ENCODE assay signal across 12 mouse cellular contexts in genomic region chr8:123717104-123717503, GRCm38 (mm10).
DNase-seq lines count a peak whose midpoint lies in the region; ATAC-seq and TF ChIP-seq lines count a peak whose summit lies in the region.
"Had no signal": no experiment of that assay in that cellular context is flagged by ENCODE, and none has a peak within 500 bp of the region (broad histone marks: within the 10 kb centered on the region; RNA-seq: fewer than 3 reads in every experiment).

No protein-coding gene starts in this region.

- no peak overlapping the region for H3K4me2 ChIP-seq in heart, embryonic 12.5 days
- H3K4me2 ChIP-seq in lung, postnatal 0 days (replicated peaks; ENCODE audit: low read depth, low read length) = no peak overlapping the region
- H3K4me2 ChIP-seq in stomach, embryonic 16.5 days (ENCODE audit: low read depth, low read length) = no peak overlapping the region
- H3K4me2 ChIP-seq: hindbrain, embryonic 13.5 days; limb, embryonic 13.5 days had no signal

- no peak for TF ChIP-seq CTCF in lung, postnatal 0 days (IDR thresholded peaks at IDR 0.05)

- H3K9me3 ChIP-seq in heart, embryonic 12.5 days (replicated peaks) = no peaks in the 10 kb centered on the region
- no peaks in the 10 kb centered on the region for H3K9me3 ChIP-seq in lung, postnatal 0 days (ENCODE audit: low read length)
- no peaks in the 10 kb centered on the region for H3K9me3 ChIP-seq in stomach, embryonic 16.5 days (replicated peaks; ENCODE audit: control insufficient read depth, low read length)
- H3K9me3 ChIP-seq: hindbrain, embryonic 13.5 days; limb, embryonic 13.5 days had no signal

- no peaks in the 10 kb centered on the region for H3K36me3 ChIP-seq in heart, embryonic 12.5 days
- H3K36me3 ChIP-seq in lung, postnatal 0 days (ENCODE audit: insufficient read depth, low read length) = no peaks in the 10 kb centered on the region
- no peaks in the 10 kb centered on the region for H3K36me3 ChIP-seq in stomach, embryonic 16.5 days (ENCODE audit: control insufficient read depth, insufficient read depth, low read length)
- H3K36me3 ChIP-seq: hindbrain, embryonic 13.5 days; limb, embryonic 13.5 days had no signal

- intact Hi-C loops in heart, postnatal 10 days (cut with DNase I) = no loop called here
- intact Hi-C loops in gastrocnemius, postnatal 36 days (cut with DNase I) = no loop called here

- WGBS in heart, embryonic 12.5 days = 28% methylated on average over 2 of the region's 2 CpGs
- WGBS in lung, postnatal 0 days = 33% methylated on average over 2 of the region's 2 CpGs
- WGBS in stomach, embryonic 16.5 days = 52% methylated on average over 2 of the region's 2 CpGs

- no peak for TF ChIP-seq EP300 in lung, postnatal 0 days (IDR thresholded peaks at IDR 0.05)

- H3K27ac ChIP-seq in heart, embryonic 12.5 days (ENCODE audit: poor library complexity, severe bottlenecking) = peak overlapping the region; percentile 77
- 0 out of 2 replicates have a peak overlapping the region, but pooled peaks have one; percentile 43 for H3K27ac ChIP-seq in lung, postnatal 0 days (ENCODE audit: low read length)
- 0 out of 2 replicates have a peak overlapping the region, but pooled peaks have one; percentile 52 for H3K27ac ChIP-seq in stomach, embryonic 16.5 days (ENCODE audit: low read length)
- H3K27ac ChIP-seq: hindbrain, embryonic 13.5 days had no signal

- H3K9ac ChIP-seq in heart, embryonic 12.5 days = no peak overlapping the region
- no peak overlapping the region for H3K9ac ChIP-seq in lung, postnatal 0 days (replicated peaks; ENCODE audit: low read depth)
- no peak overlapping the region for H3K9ac ChIP-seq in stomach, embryonic 16.5 days (ENCODE audit: low read length)
- H3K9ac ChIP-seq: hindbrain, embryonic 13.5 days; limb, embryonic 13.5 days had no signal

- DNase-seq in heart, adult 8-10 months (ENCODE audit: low spot score) = no peak
- no peak for DNase-seq in lung, postnatal 0 days (ENCODE audit: low spot score)
- DNase-seq in lung, postnatal 25 days (ENCODE audit: low spot score) = no peak
- peak; percentile 34 to 43 for DNase-seq in heart, postnatal 10 days
- no peak for DNase-seq in gastrocnemius, postnatal 36 days
- DNase-seq: cerebellum, postnatal 36 days had no signal

- no peak overlapping the region for H3K4me3 ChIP-seq in heart, embryonic 12.5 days
- no peak overlapping the region for H3K4me3 ChIP-seq in lung, postnatal 0 days (ENCODE audit: low read depth, low read length)
- H3K4me3 ChIP-seq in stomach, embryonic 16.5 days (replicated peaks; ENCODE audit: low read length) = no peak overlapping the region
- H3K4me3 ChIP-seq: erythroblast, embryonic 14.5 days; hindbrain, embryonic 13.5 days; limb, embryonic 13.5 days had no signal

- H3K27me3 ChIP-seq in heart, embryonic 12.5 days (replicated peaks) = no peaks in the 10 kb centered on the region
- H3K27me3 ChIP-seq in lung, postnatal 0 days (replicated peaks; ENCODE audit: insufficient read depth, low read length) = no peaks in the 10 kb centered on the region
- no peaks in the 10 kb centered on the region for H3K27me3 ChIP-seq in stomach, embryonic 16.5 days (ENCODE audit: control insufficient read depth, insufficient read depth, low read length)
- H3K27me3 ChIP-seq: hindbrain, embryonic 13.5 days; limb, embryonic 13.5 days had no signal

- ATAC-seq in heart, embryonic 12.5 days (ENCODE audit: insufficient number of reproducible peaks, low FRiP score) = peak; percentile 69
- ATAC-seq in lung, postnatal 0 days = peak; percentile 67
- ATAC-seq in stomach, embryonic 16.5 days (ENCODE audit: insufficient read depth, low FRiP score) = no peak
- no peak for ATAC-seq in frontal cortex, adult (ENCODE audit: low TSS enrichment)

- H3K4me1 ChIP-seq in heart, embryonic 12.5 days (replicated peaks) = peaks cover 56% of the 10 kb centered on the region
- peaks cover 6% of the 10 kb centered on the region; the same call in 1 of the 2 replicates for H3K4me1 ChIP-seq in lung, postnatal 0 days (ENCODE audit: insufficient read depth, low read depth, low read length)
- H3K4me1 ChIP-seq in stomach, embryonic 16.5 days (ENCODE audit: control insufficient read depth, insufficient read depth, low read length) = peaks cover 24% of the 10 kb centered on the region

Comparison
In these comparisons a context has a peak if more than half of its experiments do, and no peak if none do; other contexts are left out.
1. DNase-seq: peak in heart, postnatal 10 days (2 of 2); none in heart, adult 8-10 months (single experiment), lung, postnatal 0 days (single experiment), lung, postnatal 25 days (single experiment) and gastrocnemius, postnatal 36 days (0 of 2).
2. ATAC-seq: peak in heart, embryonic 12.5 days (single experiment) and lung, postnatal 0 days (single experiment); none in stomach, embryonic 16.5 days (single experiment) and frontal cortex, adult (single experiment).
3. Peak in every context shown above with its lines, with median percentiles within 50 percentile points of each other: H3K27ac ChIP-seq.